Mouse (Mus musculus): ENCODE data around the gene Ino80e.

- TF ChIP-seq CTCF (IDR thresholded peaks at IDR 0.05; ENCODE audit: control insufficient read depth, insufficient read depth, insufficient read length) = no peak
- no peak for TF ChIP-seq USF1 (IDR thresholded peaks at IDR 0.05; ENCODE audit: low read depth)
- no peak for TF ChIP-seq MYOD1 (IDR thresholded peaks at IDR 0.05; ENCODE audit: control insufficient read depth, insufficient read length, low read depth)
- TF ChIP-seq MAX (IDR thresholded peaks at IDR 0.05) = no peak
- TF ChIP-seq FOSL1 (IDR thresholded peaks at IDR 0.05; ENCODE audit: insufficient read depth, low read length, poor library complexity, severe bottlenecking) = no peak
- TF ChIP-seq CEBPB (IDR thresholded peaks at IDR 0.05; ENCODE audit: low read depth) = no peak
Observed at GRCm38 (mm10) chr7:126809723-126810369, 52.3 kb downstream of the Ino80e start.

Data from C2C12 (cell line).